13 mouse cellular contexts compared by ENCODE assay signal in genomic region chr4:138739136-138739851, GRCm38 (mm10). TPM values are rescaled to one million over a fixed set of nuclear protein-coding genes. Genes with fewer than 3 reads are reported as not detected.
DNase-seq lines count a peak whose midpoint lies in the region; ATAC-seq lines count a peak whose summit lies in the region.
"Had no signal": no experiment of that assay in that cellular context is flagged by ENCODE, and none has a peak within 500 bp of the region (broad histone marks: within the 10 kb centered on the region; RNA-seq: fewer than 3 reads in every experiment).

No protein-coding gene starts in this region.

- no peaks in the 10 kb centered on the region for H3K27me3 ChIP-seq in kidney, embryonic 14.5 days (ENCODE audit: control insufficient read depth, insufficient read depth, low read length)
- no peaks in the 10 kb centered on the region for H3K27me3 ChIP-seq in embryonic facial prominence, embryonic 10.5 days (replicated peaks; ENCODE audit: low read depth, poor library complexity, severe bottlenecking)
- H3K27me3 ChIP-seq in stomach, embryonic 14.5 days (ENCODE audit: control insufficient read depth, insufficient read depth, low read length): no peaks in the 10 kb centered on the region
- H3K27me3 ChIP-seq: limb, embryonic 15.5 days had no signal

- 17% methylated on average over 7 of the region's 7 CpGs for WGBS in kidney, embryonic 14.5 days
- 19% methylated on average over 7 of the region's 7 CpGs for WGBS in embryonic facial prominence, embryonic 10.5 days
- 14% methylated on average over 7 of the region's 7 CpGs for WGBS in stomach, embryonic 14.5 days

- no peak overlapping the region for H3K27ac ChIP-seq in kidney, embryonic 14.5 days (ENCODE audit: low read depth, low read length)
- H3K27ac ChIP-seq in embryonic facial prominence, embryonic 10.5 days (replicated peaks): peak overlapping the region; percentile 70
- no peak overlapping the region for H3K27ac ChIP-seq in stomach, embryonic 14.5 days (ENCODE audit: low read length)
- H3K27ac ChIP-seq: limb, embryonic 15.5 days had no signal

- no peaks in the 10 kb centered on the region for H3K36me3 ChIP-seq in kidney, embryonic 14.5 days (ENCODE audit: control insufficient read depth, insufficient read depth, low read length)
- H3K36me3 ChIP-seq in embryonic facial prominence, embryonic 10.5 days (replicated peaks): no peaks in the 10 kb centered on the region
- no peaks in the 10 kb centered on the region for H3K36me3 ChIP-seq in stomach, embryonic 14.5 days (ENCODE audit: control insufficient read depth, insufficient read depth, low read length)
- H3K36me3 ChIP-seq: limb, embryonic 15.5 days had no signal

- peaks cover 8% of the 10 kb centered on the region for H3K4me1 ChIP-seq in kidney, embryonic 14.5 days (ENCODE audit: control insufficient read depth, insufficient read depth, low read length)
- peaks cover 39% of the 10 kb centered on the region for H3K4me1 ChIP-seq in embryonic facial prominence, embryonic 10.5 days
- peaks cover 12% of the 10 kb centered on the region; the same call in 1 of the 2 replicates for H3K4me1 ChIP-seq in stomach, embryonic 14.5 days (ENCODE audit: control insufficient read depth, insufficient read depth, low read length)

- ATAC-seq in kidney, embryonic 14.5 days (ENCODE audit: low FRiP score, low TSS enrichment): peak; percentile 50; the same call in 1 of the 2 replicates
- ATAC-seq in stomach, embryonic 14.5 days (ENCODE audit: insufficient number of reproducible peaks, insufficient read depth, low FRiP score, low read depth): 0 out of 2 replicates have a peak, but pooled peaks have one; percentile 24

- no peak overlapping the region for H3K4me2 ChIP-seq in kidney, embryonic 14.5 days (replicated peaks; ENCODE audit: low read depth, low read length)
- no peak overlapping the region for H3K4me2 ChIP-seq in stomach, embryonic 14.5 days (replicated peaks; ENCODE audit: low read depth, low read length)
- H3K4me2 ChIP-seq: limb, embryonic 15.5 days had no signal

- no peak overlapping the region for H3K4me3 ChIP-seq in kidney, embryonic 14.5 days (ENCODE audit: low read length)
- no peak overlapping the region for H3K4me3 ChIP-seq in embryonic facial prominence, embryonic 10.5 days
- H3K4me3 ChIP-seq in stomach, embryonic 14.5 days (ENCODE audit: low read depth, low read length): no peak overlapping the region
- H3K4me3 ChIP-seq: limb, embryonic 15.5 days had no signal

- H3K9me3 ChIP-seq in kidney, embryonic 14.5 days (ENCODE audit: control insufficient read depth, low read length): no peaks in the 10 kb centered on the region
- H3K9me3 ChIP-seq in embryonic facial prominence, embryonic 10.5 days: no peaks in the 10 kb centered on the region
- no peaks in the 10 kb centered on the region for H3K9me3 ChIP-seq in stomach, embryonic 14.5 days (ENCODE audit: control insufficient read depth, low read depth, low read length)
- H3K9me3 ChIP-seq: limb, embryonic 15.5 days had no signal

- DNase-seq in kidney, adult 8-10 months: no peak
- peak; percentile 20 for DNase-seq in retina, embryonic 14.5 days (ENCODE audit: low spot score)
- DNase-seq in retina, postnatal 1 day: no peak
- DNase-seq in embryonic facial prominence, embryonic 10.5 days (ENCODE audit: low spot score): peak; percentile 57
- no peak for DNase-seq in gastrocnemius, adult 8-10 months (ENCODE audit: low spot score in 2 of 2)
- DNase-seq in right cerebral cortex, postnatal 14 days: no peak
- DNase-seq: kidney, adult 2 months had no signal

- H3K9ac ChIP-seq in kidney, embryonic 14.5 days (ENCODE audit: low read depth, low read length): no peak overlapping the region
- no peak overlapping the region for H3K9ac ChIP-seq in stomach, embryonic 14.5 days (replicated peaks; ENCODE audit: low read depth, low read length)
- H3K9ac ChIP-seq: limb, embryonic 15.5 days had no signal

RNA-seq across cellular contexts. Expression of gene Ubxn10, which starts 2.3 kb away (rescaled TPM):
- 1.3 and 2.0 TPM in 2 replicates for polyA plus RNA-seq in kidney, embryonic 14.5 days (2014; fragmentation: Nextera tagmentation; extraction: Ambion mirVana)
- 1.3 and 1.4 TPM in 2 replicates for polyA plus RNA-seq in embryonic facial prominence, embryonic 10.5 days (2016; fragmentation: Nextera tagmentation; extraction: Ambion mirVana)
- 0.97 and 1.3 TPM in 2 replicates for polyA plus RNA-seq in stomach, embryonic 14.5 days (2014; fragmentation: Nextera tagmentation; extraction: Ambion mirVana)
- total RNA-seq in gastrocnemius, adult 8-10 months (2022): under 1 TPM in 2 of 4 experiments, not detected in 2; 0.20 to 0.36 TPM
- total RNA-seq: common myeloid progenitor, adult 5-6 weeks; megakaryocyte progenitor cell, adult 5-6 weeks had no signal

RNA-seq across cellular contexts. Expression of gene Pla2g2c, which starts 14.7 kb away (rescaled TPM):
- polyA plus RNA-seq in kidney, embryonic 14.5 days (2014; fragmentation: Nextera tagmentation; extraction: Ambion mirVana): 0.46 and 0.81 TPM in 2 replicates
- 0.52 and 0.65 TPM in 2 replicates for polyA plus RNA-seq in embryonic facial prominence, embryonic 10.5 days (2016; fragmentation: Nextera tagmentation; extraction: Ambion mirVana)
- 0.14 TPM in 1 of 2 replicates, not detected in the other for polyA plus RNA-seq in stomach, embryonic 14.5 days (2014; fragmentation: Nextera tagmentation; extraction: Ambion mirVana)
- not detected for total RNA-seq in gastrocnemius, adult 8-10 months (2022)
- total RNA-seq: common myeloid progenitor, adult 5-6 weeks; megakaryocyte progenitor cell, adult 5-6 weeks had no signal
- polyA plus RNA-seq: heart, embryonic 16.5 days; limb, embryonic 15.5 days had no signal

RNA-seq across cellular contexts. Expression of gene Pla2g2f, which starts 18.1 kb away (rescaled TPM):
- polyA plus RNA-seq in kidney, embryonic 14.5 days (2014; fragmentation: Nextera tagmentation; extraction: Ambion mirVana): not detected in 2 replicates
- not detected in 2 replicates for polyA plus RNA-seq in embryonic facial prominence, embryonic 10.5 days (2016; fragmentation: Nextera tagmentation; extraction: Ambion mirVana)
- 0.16 and 0.29 TPM in 2 replicates for polyA plus RNA-seq in stomach, embryonic 14.5 days (2014; fragmentation: Nextera tagmentation; extraction: Ambion mirVana)
- under 1 TPM in 1 of 4 experiments, not detected in 3; 0.12 TPM for total RNA-seq in gastrocnemius, adult 8-10 months (2022)
- total RNA-seq: common myeloid progenitor, adult 5-6 weeks; megakaryocyte progenitor cell, adult 5-6 weeks had no signal
- polyA plus RNA-seq: kidney, adult 2 months had no signal

RNA-seq across cellular contexts. Expression of gene Pla2g2d, which starts 36.2 kb away (rescaled TPM):
- polyA plus RNA-seq in kidney, embryonic 14.5 days (2014; fragmentation: Nextera tagmentation; extraction: Ambion mirVana): not detected in 2 replicates
- polyA plus RNA-seq in embryonic facial prominence, embryonic 10.5 days (2016; fragmentation: Nextera tagmentation; extraction: Ambion mirVana): 0.26 and 0.80 TPM in 2 replicates
- polyA plus RNA-seq in stomach, embryonic 14.5 days (2014; fragmentation: Nextera tagmentation; extraction: Ambion mirVana): 0.13 and 0.35 TPM in 2 replicates
- under 1 TPM in 3 of 4 experiments, not detected in 1; 0.29 to 0.47 (median 0.36) TPM for total RNA-seq in gastrocnemius, adult 8-10 months (2022)
- total RNA-seq: common myeloid progenitor, adult 5-6 weeks; megakaryocyte progenitor cell, adult 5-6 weeks had no signal
- polyA plus RNA-seq: heart, embryonic 16.5 days had no signal

Comparison
In these comparisons a context has a peak if more than half of its experiments do, and no peak if none do; other contexts are left out.
1. DNase-seq: peak in retina, embryonic 14.5 days (single experiment) and embryonic facial prominence, embryonic 10.5 days (single experiment); none in kidney, adult 8-10 months (0 of 2), retina, postnatal 1 day (single experiment), gastrocnemius, adult 8-10 months (0 of 2) and right cerebral cortex, postnatal 14 days (single experiment).